Mouse (Mus musculus) layer of hippocampus, postnatal 36 days (tissue): ENCODE measurements at regions not wholly inside any gene's neighbourhood (a gene's known extent, or its start where the extent isn't known, plus 50 kb on each side); places are given as distances from the start of the nearest gene placed in this dataset.

Experiments
- DNase-seq, 2 experiments: peaks; one replicate each; pipeline ENCODE4 v3.0.0; 2022

DNA sequence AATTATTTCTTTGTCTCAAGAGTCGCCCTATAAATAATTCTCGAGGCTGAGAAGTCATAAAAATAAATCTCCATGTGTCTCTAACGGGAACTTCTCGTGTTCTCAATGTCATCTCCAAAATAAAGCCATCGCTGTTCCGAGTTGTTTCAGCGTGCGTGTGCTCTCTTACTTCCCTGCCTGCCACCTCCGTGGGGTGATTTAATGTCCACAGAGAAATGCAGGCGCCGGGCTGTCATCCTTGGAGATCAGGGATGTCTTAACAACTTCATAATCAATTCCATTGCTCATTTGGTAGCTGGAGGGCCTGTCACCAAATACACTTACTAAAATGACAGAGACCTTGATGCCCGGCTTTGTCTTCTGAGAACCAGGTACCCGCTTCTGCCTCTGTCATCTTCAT is 161.8 kb downstream of the Pmp22 start:
- no peak for DNase-seq

DNA sequence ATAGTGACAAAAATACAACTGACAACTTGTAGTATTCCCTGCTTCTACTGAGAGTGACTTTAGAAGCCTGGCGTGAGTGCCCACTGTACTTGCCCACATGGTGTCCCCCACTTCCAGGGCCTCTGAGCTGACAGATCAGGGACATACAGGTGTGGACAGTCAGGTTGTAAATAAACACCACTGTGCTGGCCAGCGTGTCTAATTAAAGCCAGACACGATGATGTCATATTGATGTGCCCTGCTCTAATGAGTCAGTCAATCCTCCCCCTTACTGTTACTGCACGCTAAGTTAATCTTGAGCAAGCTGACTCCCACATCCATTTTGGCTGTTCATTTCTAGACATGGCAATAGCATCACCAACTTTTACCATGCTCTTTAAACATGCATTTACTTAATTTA is 164.7 kb downstream of the Pmp22 start:
- DNase-seq, result no peak

- DNase-seq, result no peak
These were observed 165.7 kb downstream of the Pmp22 start for GRCm38 (mm10) chr11:63294476-63294875.

DNA sequence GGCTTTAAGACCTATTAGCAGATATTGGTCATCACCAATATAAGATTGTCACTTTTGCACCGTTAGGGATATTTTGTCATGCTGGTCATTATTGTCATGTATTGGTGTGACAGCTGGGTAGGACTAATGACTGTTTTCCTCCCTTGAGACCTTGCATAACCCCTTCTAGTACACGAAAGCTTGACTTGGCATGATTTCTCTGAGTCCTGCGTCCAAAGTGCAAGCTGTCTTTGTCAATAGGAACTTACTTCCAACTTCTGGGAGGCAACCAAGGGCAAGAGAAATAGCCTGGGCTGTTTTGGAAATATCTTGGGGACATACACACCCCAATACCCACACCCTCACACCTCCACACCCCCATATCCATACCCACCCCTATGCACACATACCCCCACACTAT is 167.7 kb downstream of the Pmp22 start:
- DNase-seq, result no peak

GRCm38 (mm10) chr11:63299712-63300581 is 171.2 kb downstream of the Pmp22 start:
- DNase-seq, result no peak

GRCm38 (mm10) chr11:63325166-63325565 is 196.4 kb downstream of the Pmp22 start:
- no peak for DNase-seq

DNA sequence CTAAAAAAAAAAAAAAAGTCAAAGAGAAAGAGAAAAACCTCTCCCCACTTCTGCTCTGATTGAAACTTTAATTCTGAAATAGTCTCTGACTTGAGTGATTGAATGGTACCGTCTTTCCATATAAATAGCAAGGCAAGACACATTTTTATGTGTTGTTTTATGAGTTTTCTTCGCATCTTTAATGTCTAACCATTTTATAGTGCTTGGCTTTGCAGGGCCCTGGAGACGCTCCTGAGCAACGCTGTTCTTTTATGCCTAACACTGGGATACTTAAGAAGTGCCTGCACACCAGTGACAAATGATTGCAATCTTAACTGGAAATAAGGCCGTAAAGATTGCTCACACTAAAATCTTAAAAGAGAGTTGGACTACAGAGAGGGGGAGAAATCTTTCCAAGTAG is 198.1 kb downstream of the Pmp22 start:
- no peak for DNase-seq

GRCm38 (mm10) chr11:63337503-63337902 is 208.7 kb downstream of the Pmp22 start:
- DNase-seq, result no peak

DNA sequence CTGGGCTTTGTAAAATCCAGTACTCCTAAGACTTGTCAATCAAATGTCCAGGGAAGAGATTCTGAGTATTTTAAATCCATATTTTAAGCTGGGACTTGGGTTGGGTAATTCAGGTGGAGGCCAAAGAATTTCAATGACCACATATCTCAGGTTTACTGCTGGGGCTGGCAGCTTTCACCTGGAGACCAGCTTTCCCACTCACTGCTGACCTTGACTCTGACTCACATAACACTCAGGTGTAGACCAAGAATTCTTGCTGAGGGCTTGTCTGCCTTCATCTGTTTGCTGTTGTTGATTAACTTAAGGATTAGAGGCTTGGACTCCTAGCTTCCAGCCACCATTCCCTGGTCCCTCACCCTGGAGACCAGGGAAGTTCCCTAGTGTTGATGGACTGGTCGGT is 209.5 kb downstream of the Pmp22 start:
- no peak for DNase-seq

DNA sequence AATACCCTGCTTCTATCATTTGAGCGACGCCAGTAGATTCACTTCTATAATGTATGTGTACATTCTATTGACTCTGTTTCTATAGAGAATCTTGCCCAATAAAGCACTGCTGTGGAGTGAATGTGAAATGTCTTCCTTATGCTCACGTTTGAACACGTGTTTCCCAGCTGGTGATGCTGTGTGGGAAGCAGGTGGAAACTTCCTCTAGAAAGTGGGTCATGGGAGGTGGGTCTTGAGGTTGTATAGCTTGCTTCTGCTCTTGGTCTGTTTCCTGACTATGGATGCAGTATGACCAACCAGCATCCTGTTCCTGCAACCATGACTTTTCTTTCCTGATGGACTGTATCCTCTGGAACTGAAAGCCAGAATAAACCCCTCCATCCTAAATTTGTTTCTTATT is 216.9 kb downstream of the Pmp22 start:
- DNase-seq, result no peak

DNA sequence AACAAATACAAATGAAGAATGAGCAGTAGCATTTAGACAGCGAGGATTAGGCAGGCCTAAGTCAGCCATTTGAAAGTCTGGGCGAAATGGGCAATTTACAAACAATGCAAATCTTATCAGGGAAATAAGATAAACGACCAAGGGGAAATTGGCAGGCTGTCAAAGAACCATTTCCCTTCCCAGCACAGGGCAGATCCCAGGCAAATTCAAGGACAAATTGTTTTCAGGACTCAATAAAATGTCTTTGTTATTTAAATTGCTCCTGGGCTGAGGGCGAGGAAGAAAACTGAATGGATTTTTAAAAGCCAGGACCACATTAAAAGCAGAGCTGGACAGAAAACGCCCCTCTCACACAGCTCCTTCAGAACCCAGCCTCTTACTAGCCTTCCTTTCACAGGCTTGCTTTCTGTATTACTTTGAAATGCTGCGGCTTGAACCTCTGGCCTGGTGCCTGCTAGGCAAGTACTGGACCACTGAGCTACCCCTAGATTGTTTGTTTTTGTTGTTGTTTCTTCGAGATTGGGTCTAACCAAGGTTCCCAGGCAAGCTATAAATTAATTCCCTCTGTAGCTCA is 221.4 kb downstream of the Pmp22 start:
- no peak for DNase-seq

GRCm38 (mm10) chr11:63351999-63352398 is 223.2 kb downstream of the Pmp22 start:
- DNase-seq, result no peak

GRCm38 (mm10) chr11:63352990-63353389 is 224.2 kb downstream of the Pmp22 start:
- DNase-seq, result no peak

GRCm38 (mm10) chr11:63353671-63354070 is 224.9 kb downstream of the Pmp22 start:
- no peak for DNase-seq

DNA sequence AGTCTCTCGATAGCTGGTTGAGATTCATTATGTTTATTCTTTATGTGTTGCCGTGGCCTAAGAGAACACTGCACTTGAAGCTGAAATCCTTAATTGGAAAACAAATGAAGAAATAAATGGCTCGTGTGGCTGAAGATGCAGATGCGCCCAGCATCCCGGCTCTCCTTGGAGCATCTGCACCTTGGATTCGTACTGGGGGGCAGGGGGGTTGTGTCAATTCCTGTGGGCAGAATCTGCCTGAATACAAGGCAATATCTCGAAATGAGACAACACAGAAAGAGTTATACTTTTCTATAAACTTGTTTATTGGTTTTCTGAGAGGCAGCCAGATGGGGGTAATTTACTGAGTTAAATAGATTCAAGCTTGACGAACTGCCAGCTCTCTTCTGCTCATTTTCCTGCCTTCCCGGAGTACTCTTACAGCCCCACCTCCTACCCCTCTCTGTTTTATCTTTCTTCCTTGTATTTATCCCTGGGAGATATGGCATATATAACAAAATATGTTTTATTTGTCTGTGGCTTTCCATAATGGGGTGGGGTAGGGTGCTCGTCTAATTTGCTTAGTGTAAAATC is 229.1 kb downstream of the Pmp22 start:
- no peak for DNase-seq

DNA sequence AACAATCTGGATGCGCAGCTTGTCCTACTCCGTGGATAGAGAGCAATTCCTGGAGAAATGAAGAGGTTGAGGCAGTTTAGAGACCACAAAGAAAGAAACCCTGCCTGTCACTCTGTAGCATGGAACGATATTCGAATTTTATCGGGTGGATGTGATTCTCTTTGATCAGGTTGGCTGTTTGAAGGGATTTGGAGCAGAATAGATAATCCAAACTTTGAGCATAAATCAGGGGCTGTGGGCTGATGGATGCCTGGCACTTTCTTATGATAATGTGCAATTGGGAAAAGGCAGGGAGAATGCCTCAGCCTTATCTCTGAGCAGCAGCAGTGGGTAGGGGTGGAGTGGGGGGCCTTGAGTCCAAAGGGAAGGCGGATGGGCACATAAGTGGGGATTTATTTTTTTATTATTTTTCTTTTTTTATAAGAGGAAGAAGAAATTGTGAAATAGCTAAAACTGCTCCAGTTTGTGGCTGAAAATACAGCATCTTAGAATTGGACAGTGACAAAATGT is 239.0 kb downstream of the Pmp22 start:
- no peak for DNase-seq

- DNase-seq, result no peak
These were observed 240.7 kb downstream of the Pmp22 start for GRCm38 (mm10) chr11:63369475-63369874.

DNA sequence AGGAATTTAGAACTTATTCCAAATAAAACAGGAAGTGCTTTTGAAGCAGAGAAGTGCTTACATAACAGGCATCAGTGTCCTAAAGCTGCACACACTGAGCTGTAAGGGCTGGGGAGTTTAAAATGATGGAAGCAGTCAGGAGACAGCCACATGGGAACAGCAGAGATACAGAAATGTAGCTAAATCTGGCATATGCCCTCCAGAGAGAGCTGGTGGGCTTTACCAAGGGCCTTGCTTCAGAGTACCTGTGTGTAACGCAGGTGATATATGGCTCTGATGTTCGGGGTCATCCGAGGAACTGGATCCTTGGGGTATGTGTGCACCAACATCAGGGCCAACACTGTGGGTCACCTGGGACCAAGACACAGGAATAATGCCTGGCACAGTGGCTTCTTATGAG is 247.5 kb downstream of the Pmp22 start:
- DNase-seq, result no peak

GRCm38 (mm10) chr11:63376991-63377390 is 248.2 kb downstream of the Pmp22 start:
- DNase-seq, result no peak

DNA sequence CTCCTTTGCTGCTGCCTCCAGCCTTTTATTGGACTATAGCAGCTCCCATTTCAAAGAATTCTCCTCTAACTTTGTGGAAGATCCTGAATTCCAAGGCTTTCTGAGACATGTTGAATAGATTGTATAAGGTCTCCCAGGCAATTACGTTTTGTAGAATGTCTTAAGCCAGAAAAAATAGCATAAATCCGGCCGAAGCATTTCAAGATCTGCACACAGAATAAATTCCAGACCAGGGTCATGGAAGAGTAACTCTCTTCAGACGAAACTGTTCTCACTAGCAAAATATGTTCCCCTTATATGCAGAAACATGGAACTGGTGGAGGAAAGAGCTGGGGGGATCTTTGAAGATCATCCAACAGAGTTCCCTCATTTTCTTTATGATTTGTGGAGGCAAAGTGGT is 259.5 kb downstream of the Pmp22 start:
- DNase-seq, result no peak

- no peak for DNase-seq
These were observed 262.7 kb downstream of the Pmp22 start for GRCm38 (mm10) chr11:63391478-63391877.

DNA sequence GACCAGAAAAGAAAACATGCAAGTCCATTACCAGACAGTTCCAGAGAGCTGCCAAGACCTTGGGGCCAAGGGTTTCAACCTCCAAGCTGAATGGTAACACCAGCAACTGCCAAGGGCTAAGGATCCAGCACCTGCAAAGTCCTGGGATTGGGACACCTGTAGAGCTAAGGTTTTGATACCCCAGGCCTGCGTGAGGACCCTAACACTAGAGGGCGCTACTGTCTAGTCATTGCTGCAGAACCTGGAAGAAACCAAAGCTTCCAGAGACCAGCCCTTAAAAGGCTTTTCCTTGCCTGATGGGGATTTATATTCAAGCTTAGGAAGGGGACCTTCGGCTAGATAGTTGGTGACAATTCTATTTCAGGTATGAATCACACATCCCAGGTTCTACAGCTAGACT is 263.6 kb downstream of the Pmp22 start:
- no peak for DNase-seq

- DNase-seq, result no peak
These were observed 265.4 kb downstream of the Pmp22 start for GRCm38 (mm10) chr11:63394201-63394600.

GRCm38 (mm10) chr11:63396386-63396785 is 267.6 kb downstream of the Pmp22 start:
- DNase-seq, result no peak
